9 mouse cellular contexts compared by ENCODE assay signal in the genomic region with DNA sequence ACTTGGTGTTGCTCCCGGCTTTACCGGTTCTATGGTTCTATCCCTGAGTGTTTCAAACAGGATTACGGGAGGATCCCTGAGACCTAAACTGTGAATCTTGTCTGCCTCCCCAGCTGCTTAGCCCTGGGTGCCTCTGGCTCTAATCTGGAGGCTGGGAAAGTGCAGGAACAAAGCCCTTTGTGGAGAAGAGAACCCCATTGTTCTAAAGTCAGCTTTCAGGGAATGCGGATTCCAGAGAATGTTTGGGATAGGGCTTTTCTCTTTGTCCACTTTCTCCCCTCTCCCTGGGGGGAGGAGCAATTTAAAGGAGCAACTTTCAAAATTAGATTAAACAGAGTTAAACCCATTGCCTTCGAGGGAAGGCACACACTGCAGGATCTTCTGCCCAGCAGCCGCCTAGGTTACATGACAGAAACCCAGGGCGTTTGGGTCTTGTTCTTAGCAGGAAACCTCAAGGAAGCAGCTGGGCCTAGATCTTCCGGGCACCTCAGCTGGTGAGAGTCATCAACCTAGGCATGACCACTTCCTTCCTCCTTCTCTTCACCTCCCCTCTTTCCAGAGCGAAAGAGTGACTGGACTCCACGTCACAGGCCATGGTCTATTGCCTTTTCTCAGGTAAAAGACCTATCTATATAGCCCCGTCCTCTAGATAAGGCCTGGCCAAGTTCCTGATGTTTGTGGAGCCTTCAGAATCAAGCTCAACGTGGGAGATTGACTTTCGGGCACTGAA. TPM values are rescaled to one million over a fixed set of nuclear protein-coding genes. Genes with fewer than 3 reads are reported as not detected.
DNase-seq lines count a peak whose midpoint lies in the region; ATAC-seq and TF ChIP-seq lines count a peak whose summit lies in the region.
"Had no signal": no experiment of that assay in that cellular context is flagged by ENCODE, and none has a peak within 500 bp of the region (broad histone marks: within the 10 kb centered on the region; RNA-seq: fewer than 3 reads in every experiment).

No protein-coding gene starts in this region.

- no peak overlapping the region for H3K4me2 ChIP-seq in embryonic facial prominence, embryonic 15.5 days (replicated peaks)
- H3K4me2 ChIP-seq in liver, postnatal 0 days (ENCODE audit: low read depth, low read length) = peak overlapping the region; percentile 63

- H3K27me3 ChIP-seq in embryonic facial prominence, embryonic 15.5 days = peaks cover 56% of the 10 kb centered on the region
- peaks cover 44% of the 10 kb centered on the region for H3K27me3 ChIP-seq in liver, postnatal 0 days (ENCODE audit: insufficient read depth, low read length)

- no peaks in the 10 kb centered on the region for H3K36me3 ChIP-seq in embryonic facial prominence, embryonic 15.5 days
- no peaks in the 10 kb centered on the region for H3K36me3 ChIP-seq in liver, postnatal 0 days (replicated peaks; ENCODE audit: insufficient read depth, low read length)

- peaks cover 26% of the 10 kb centered on the region for H3K4me1 ChIP-seq in embryonic facial prominence, embryonic 15.5 days
- peaks cover 20% of the 10 kb centered on the region for H3K4me1 ChIP-seq in liver, postnatal 0 days (ENCODE audit: insufficient read depth)

- no peak for TF ChIP-seq EP300 in liver, postnatal 0 days (IDR thresholded peaks at IDR 0.05; ENCODE audit: low read depth)

- intact Hi-C loops in left cerebral cortex, adult 2 months (cut with DNase I) = no loop called here
- intact Hi-C loops in left cerebral cortex, postnatal 14 days (cut with DNase I) = loop anchor here (5.0 kb wide), 1 partner anchor 76 kb away; no protein-coding TSS in a partner anchor
- intact Hi-C loops in left cerebral cortex, postnatal 10 days (cut with DNase I) = loop anchor here (5.0 kb wide), 1 partner anchor 76 kb away; no protein-coding TSS in a partner anchor

- peak overlapping the region; percentile 95; the same call in 1 of the 2 replicates for H3K4me3 ChIP-seq in left cerebral cortex, adult 2 months
- 0 out of 2 replicates have a peak overlapping the region, but pooled peaks have one; percentile 44 for H3K4me3 ChIP-seq in embryonic facial prominence, embryonic 15.5 days (replicated peaks)
- peak overlapping the region; percentile 55; the same call in 1 of the 2 replicates for H3K4me3 ChIP-seq in liver, postnatal 0 days (ENCODE audit: low read depth, low read length)

- ATAC-seq in embryonic facial prominence, embryonic 15.5 days (ENCODE audit: insufficient number of reproducible peaks, low FRiP score, low TSS enrichment, low read depth) = no peak
- ATAC-seq in liver, postnatal 0 days = peak; percentile 68

- H3K9me3 ChIP-seq in embryonic facial prominence, embryonic 15.5 days (replicated peaks) = no peaks in the 10 kb centered on the region
- no peaks in the 10 kb centered on the region for H3K9me3 ChIP-seq in liver, postnatal 0 days (ENCODE audit: low read length)

- H3K9ac ChIP-seq in embryonic facial prominence, embryonic 15.5 days = no peak overlapping the region
- no peak overlapping the region for H3K9ac ChIP-seq in liver, postnatal 0 days (replicated peaks)

- H3K27ac ChIP-seq in left cerebral cortex, adult 2 months = peak overlapping the region; percentile 90
- no peak overlapping the region for H3K27ac ChIP-seq in embryonic facial prominence, embryonic 15.5 days (replicated peaks)
- peak overlapping the region; percentile 65 for H3K27ac ChIP-seq in liver, postnatal 0 days (ENCODE audit: low read depth)

- 39% methylated on average over 13 of the region's 13 CpGs for WGBS in embryonic facial prominence, embryonic 15.5 days
- 22% methylated on average over 13 of the region's 13 CpGs for WGBS in liver, postnatal 0 days (ENCODE audit: insufficient replicate concordance)

- DNase-seq in left cerebral cortex, adult 2 months (ENCODE audit: extremely low spot score in 1 of 2, low spot score in 2 of 2) = no peak
- no peak for DNase-seq in left cerebral cortex, postnatal 14 days (ENCODE audit: low spot score in 2 of 2)
- DNase-seq in liver, postnatal 0 days = peak; percentile 46
- peak; percentile 55 for DNase-seq in spleen, adult 12 weeks (ENCODE audit: low spot score)
- no peak for DNase-seq in left cerebral cortex, postnatal 10 days (ENCODE audit: extremely low spot score in 1 of 2, low spot score in 2 of 2)
- DNase-seq in embryo, embryonic 10.5 days (ENCODE audit: low spot score) = no peak
- DNase-seq in layer of hippocampus, adult 11-12 months (ENCODE audit: low spot score) = no peak

- TF ChIP-seq CTCF in left cerebral cortex, adult 2 months (IDR thresholded peaks at IDR 0.05) = no peak
- no peak for TF ChIP-seq CTCF in liver, postnatal 0 days (IDR thresholded peaks at IDR 0.05; ENCODE audit: low read depth)

RNA-seq across cellular contexts. Expression of a gene that starts 1.0 kb away (rescaled TPM):
- 100 to 1,000 TPM; 135 to 138 TPM for total RNA-seq in left cerebral cortex, adult 2 months (2021)
- 10 to 100 TPM; 74.2 to 76.5 TPM for total RNA-seq in left cerebral cortex, postnatal 14 days (2021)
- 5.3 and 5.7 TPM in 2 replicates for polyA plus RNA-seq in embryonic facial prominence, embryonic 15.5 days (2015; fragmentation: Nextera tagmentation; extraction: Ambion mirVana)
- polyA plus RNA-seq in liver, postnatal 0 days (2015; fragmentation: Nextera tagmentation; extraction: Ambion mirVana) = 2.5 and 2.9 TPM in 2 replicates
- 10 to 100 TPM; 51.1 to 54.5 TPM for total RNA-seq in left cerebral cortex, postnatal 10 days (2021)

RNA-seq across cellular contexts. Expression of a gene that starts 41.5 kb away (rescaled TPM):
- 10 to 100 TPM; 11.0 to 12.4 TPM for total RNA-seq in left cerebral cortex, adult 2 months (2021)
- 10 to 100 TPM in 1 of 2 experiments, 1 to 10 TPM in 1; 9.1 to 10.1 TPM for total RNA-seq in left cerebral cortex, postnatal 14 days (2021)
- polyA plus RNA-seq in embryonic facial prominence, embryonic 15.5 days (2015; fragmentation: Nextera tagmentation; extraction: Ambion mirVana) = 12.0 and 13.1 TPM in 2 replicates
- polyA plus RNA-seq in liver, postnatal 0 days (2015; fragmentation: Nextera tagmentation; extraction: Ambion mirVana) = 2.8 and 3.1 TPM in 2 replicates
- total RNA-seq in left cerebral cortex, postnatal 10 days (2021) = 10 to 100 TPM in 1 of 2 experiments, 1 to 10 TPM in 1; 9.7 to 11.7 TPM

RNA-seq across cellular contexts. Expression of a gene that starts 55.7 kb away (rescaled TPM):
- total RNA-seq in left cerebral cortex, adult 2 months (2021) = 10 to 100 TPM; 83.5 to 97.2 TPM
- 10 to 100 TPM; 89.6 to 100.0 TPM for total RNA-seq in left cerebral cortex, postnatal 14 days (2021)
- polyA plus RNA-seq in embryonic facial prominence, embryonic 15.5 days (2015; fragmentation: Nextera tagmentation; extraction: Ambion mirVana) = 0.05 and 0.08 TPM in 2 replicates
- not detected in 2 replicates for polyA plus RNA-seq in liver, postnatal 0 days (2015; fragmentation: Nextera tagmentation; extraction: Ambion mirVana)
- total RNA-seq in left cerebral cortex, postnatal 10 days (2021) = 10 to 100 TPM; 80.8 to 96.0 TPM
- total RNA-seq: adrenal gland, postnatal 36 days had no signal

Comparison
In these comparisons a context has a peak if more than half of its experiments do, and no peak if none do; other contexts are left out.
1. DNase-seq: peak in liver, postnatal 0 days (single experiment) and spleen, adult 12 weeks (single experiment); none in left cerebral cortex, adult 2 months (0 of 2), left cerebral cortex, postnatal 14 days (0 of 2), left cerebral cortex, postnatal 10 days (0 of 2), embryo, embryonic 10.5 days (single experiment) and layer of hippocampus, adult 11-12 months (single experiment).
2. H3K4me3 ChIP-seq: peak in every context shown above with its lines; median percentile 95 in left cerebral cortex, adult 2 months; 55 in liver, postnatal 0 days; 44 in embryonic facial prominence, embryonic 15.5 days.